Mouse (Mus musculus) lung, embryonic 15.5 days (tissue): ENCODE results near the gene Alpk3. TPM values are rescaled to one million over a fixed set of nuclear protein-coding genes. Genes with fewer than 3 reads are reported as not detected.

ENCODE experiments used
- ATAC-seq: fragments of 200-750 bp; cut with Nextera tagmentation; 2 replicates; pipeline ENCODE4 v1.8.0; 2017; ENCODE audit warnings: moderate number of reproducible peaks, borderline replicate concordance; ENCODE audit not compliant: low FRiP score, low TSS enrichment; ENCODE audit errors: extremely low read depth
- H3K27ac ChIP-seq: fragments of 300-500 bp; sonication (generic); 2 replicates; pipeline ENCODE4 v1.5.1; 2015; ENCODE audit warnings: moderate library complexity, mild to moderate bottlenecking, inconsistent platforms
- H3K27me3 ChIP-seq: fragments of 300-500 bp; sonication (generic); 2 replicates; pipeline ENCODE4 v1.6.1; 2015; ENCODE audit warnings: inconsistent platforms
- H3K36me3 ChIP-seq: fragments of 300-500 bp; sonication (generic); 2 replicates; pipeline ENCODE4 v1.6.1; 2015; ENCODE audit warnings: inconsistent platforms
- H3K4me1 ChIP-seq: fragments of 300-500 bp; sonication (generic); 2 replicates; pipeline ENCODE4 v1.6.1; 2015; ENCODE audit warnings: inconsistent platforms
- H3K4me2 ChIP-seq: fragments of 300-500 bp; sonication (generic); 2 replicates; pipeline ENCODE4 v1.6.1; 2015; ENCODE audit warnings: inconsistent platforms, mild to moderate bottlenecking, moderate library complexity
- H3K4me3 ChIP-seq: fragments of 300-500 bp; sonication (generic); 2 replicates; pipeline ENCODE4 v1.5.1; 2015; ENCODE audit warnings: mild to moderate bottlenecking, inconsistent platforms
- H3K9ac ChIP-seq: fragments of 300-500 bp; sonication (generic); 2 replicates; pipeline ENCODE4 v1.6.1; 2015; ENCODE audit warnings: inconsistent platforms
- H3K9me3 ChIP-seq: fragments of 300-500 bp; sonication (generic); 2 replicates; pipeline ENCODE4 v1.6.1; 2016; ENCODE audit warnings: inconsistent platforms
- WGBS: fragments of 180-500 bp; shearing (Covaris S2); methylation state at CpG from one replicate; pipeline ENCODE4 v1.1.7; 2015; 5-methylcytosine and 5-hydroxymethylcytosine counted together
- polyA plus RNA-seq: library from polyadenylated mRNA; unstranded; fragments of >200 nt; fragmentation: Nextera tagmentation; extraction: Ambion mirVana; gene quantifications from 2 replicates; pipeline ENCODE4 v1.2.1, GENCODE M21; 2015

Gene Alpk3
- polyA plus RNA-seq, 1 experiment from 2014 or later: 1.2 TPM

- no peak overlapping the region for H3K9ac ChIP-seq
- no peak overlapping the region for H3K4me2 ChIP-seq
- no peak overlapping the region for H3K27ac ChIP-seq
- H3K4me3 ChIP-seq: no peak overlapping the region
- no peaks in the 10 kb centered on the region for H3K9me3 ChIP-seq
- H3K4me1 ChIP-seq: peaks cover 34% of the 10 kb centered on the region
- ATAC-seq: no peak
- no peaks in the 10 kb centered on the region for H3K36me3 ChIP-seq
- WGBS: 40% methylated on average over 11 of the region's 11 CpGs
- no peaks in the 10 kb centered on the region for H3K27me3 ChIP-seq
These were observed 1.6 kb upstream of the Alpk3 start for GRCm38 (mm10) chr7:81055709-81056370.

GRCm38 (mm10) chr7:81057901-81058711, 706 bp downstream of the Alpk3 start:
- ATAC-seq: peak; percentile 73
- Histone ChIP-seq H3K4me1 (peaks cover 34% of the 10 kb centered on the region), H3K4me2 (peak overlapping the region; percentile 42), H3K27ac (peak overlapping the region; percentile 86), H3K27me3 (no peaks in the 10 kb centered on the region), H3K9ac (no peak overlapping the region), H3K9me3 (no peaks in the 10 kb centered on the region), H3K4me3 (no peak overlapping the region), H3K36me3 (no peaks in the 10 kb centered on the region)
- 43% methylated on average over 6 of the region's 6 CpGs for WGBS

- WGBS: 17% methylated on average over 9 of the region's 9 CpGs
- peaks cover 34% of the 10 kb centered on the region for H3K4me1 ChIP-seq
- no peak overlapping the region for H3K4me3 ChIP-seq
- no peaks in the 10 kb centered on the region for H3K36me3 ChIP-seq
- no peak overlapping the region for H3K9ac ChIP-seq
- H3K4me2 ChIP-seq: no peak overlapping the region
- no peaks in the 10 kb centered on the region for H3K9me3 ChIP-seq
- H3K27me3 ChIP-seq: no peaks in the 10 kb centered on the region
- ATAC-seq: no peak
- H3K27ac ChIP-seq: peak overlapping the region; percentile 86
These were observed 1.3 kb downstream of the Alpk3 start for GRCm38 (mm10) chr7:81058712-81059154.

GRCm38 (mm10) chr7:81059388-81059787, 2.0 kb downstream of the Alpk3 start:
- Histone ChIP-seq H3K27ac (0 out of 2 replicates have a peak overlapping the region, but pooled peaks have one; percentile 8), H3K4me3 (no peak overlapping the region), H3K9me3 (no peaks in the 10 kb centered on the region), H3K9ac (no peak overlapping the region), H3K4me2 (no peak overlapping the region), H3K27me3 (no peaks in the 10 kb centered on the region), H3K4me1 (peaks cover 34% of the 10 kb centered on the region), H3K36me3 (no peaks in the 10 kb centered on the region)
- ATAC-seq: no peak
- 55% methylated on average over 5 of the region's 5 CpGs for WGBS

GRCm38 (mm10) chr7:81060908-81061307, 3.5 kb downstream of the Alpk3 start:
- Histone ChIP-seq H3K27ac (no peak overlapping the region), H3K27me3 (no peaks in the 10 kb centered on the region), H3K4me1 (peaks cover 34% of the 10 kb centered on the region), H3K9me3 (no peaks in the 10 kb centered on the region), H3K9ac (no peak overlapping the region), H3K4me3 (no peak overlapping the region), H3K36me3 (no peaks in the 10 kb centered on the region), H3K4me2 (no peak overlapping the region)
- no peak for ATAC-seq
- 84% methylated on average over 2 of the region's 2 CpGs for WGBS

- Histone ChIP-seq H3K27me3 (no peaks in the 10 kb centered on the region), H3K36me3 (no peaks in the 10 kb centered on the region), H3K27ac (no peak overlapping the region), H3K9me3 (no peaks in the 10 kb centered on the region), H3K4me2 (no peak overlapping the region), H3K9ac (no peak overlapping the region), H3K4me3 (no peak overlapping the region), H3K4me1 (peaks cover 27% of the 10 kb centered on the region)
- ATAC-seq: no peak
- WGBS: 81% methylated on average over 11 of the region's 11 CpGs
These were observed 4.5 kb downstream of the Alpk3 start for GRCm38 (mm10) chr7:81061936-81062335.

GRCm38 (mm10) chr7:81063332-81063731, 5.9 kb downstream of the Alpk3 start:
- Histone ChIP-seq H3K9ac (no peak overlapping the region), H3K36me3 (no peaks in the 10 kb centered on the region), H3K27me3 (no peaks in the 10 kb centered on the region), H3K4me3 (no peak overlapping the region), H3K4me1 (peaks cover 14% of the 10 kb centered on the region), H3K9me3 (no peaks in the 10 kb centered on the region), H3K27ac (no peak overlapping the region), H3K4me2 (no peak overlapping the region)
- ATAC-seq: no peak
- WGBS: 69% methylated on average over 9 of the region's 9 CpGs

GRCm38 (mm10) chr7:81066714-81067113, 9.3 kb downstream of the Alpk3 start:
- Histone ChIP-seq H3K27me3 (no peaks in the 10 kb centered on the region), H3K27ac (no peak overlapping the region)

GRCm38 (mm10) chr7:81072463-81072862, 15.1 kb downstream of the Alpk3 start:
- H3K4me3 ChIP-seq: no peak overlapping the region
- H3K27ac ChIP-seq: peak overlapping the region; percentile 47
- H3K27me3 ChIP-seq: no peaks in the 10 kb centered on the region
- no peaks in the 10 kb centered on the region for H3K9me3 ChIP-seq
- WGBS: 24% methylated on average over 5 of the region's 5 CpGs
- H3K4me1 ChIP-seq: peaks cover 36% of the 10 kb centered on the region
- no peaks in the 10 kb centered on the region for H3K36me3 ChIP-seq
- H3K9ac ChIP-seq: no peak overlapping the region
- peak; percentile 47; the same call in 1 of the 2 replicates for ATAC-seq
- no peak overlapping the region for H3K4me2 ChIP-seq

More at GRCm38 (mm10) chr7:81066714-81067113, 9.3 kb downstream of the Alpk3 start:
- Histone ChIP-seq H3K4me3 (no peak overlapping the region), H3K4me1 (0 out of 2 replicates have a peak, but pooled peaks cover under 1% of the 10 kb centered on the region), H3K9me3 (no peaks in the 10 kb centered on the region), H3K36me3 (no peaks in the 10 kb centered on the region), H3K9ac (no peak overlapping the region), H3K4me2 (no peak overlapping the region)
- 25% methylated on average over 6 of the region's 6 CpGs for WGBS
- no peak for ATAC-seq

- no peak for ATAC-seq
- Histone ChIP-seq H3K9ac (no peak overlapping the region), H3K4me2 (no peak overlapping the region), H3K9me3 (no peaks in the 10 kb centered on the region), H3K4me1 (peaks cover 42% of the 10 kb centered on the region), H3K36me3 (no peaks in the 10 kb centered on the region), H3K27me3 (no peaks in the 10 kb centered on the region), H3K4me3 (no peak overlapping the region), H3K27ac (peak overlapping the region; percentile 47)
- WGBS: 84% methylated on average over 5 of the region's 5 CpGs
These were observed 15.9 kb downstream of the Alpk3 start for GRCm38 (mm10) chr7:81073273-81073672.

- Histone ChIP-seq H3K9me3 (no peaks in the 10 kb centered on the region), H3K27me3 (no peaks in the 10 kb centered on the region), H3K9ac (no peak overlapping the region), H3K4me3 (no peak overlapping the region), H3K36me3 (no peaks in the 10 kb centered on the region), H3K4me1 (peaks cover 42% of the 10 kb centered on the region), H3K4me2 (no peak overlapping the region), H3K27ac (peak overlapping the region; percentile 72)
- peak; percentile 13; the same call in 1 of the 2 replicates for ATAC-seq
- WGBS: 30% methylated on average over 9 of the region's 9 CpGs
These were observed 17.1 kb downstream of the Alpk3 start for GRCm38 (mm10) chr7:81074546-81074945.

- Histone ChIP-seq H3K36me3 (no peaks in the 10 kb centered on the region), H3K27ac (peak overlapping the region; percentile 72), H3K9ac (0 out of 2 replicates have a peak overlapping the region, but pooled peaks have one; percentile 13), H3K4me2 (no peak overlapping the region), H3K27me3 (no peaks in the 10 kb centered on the region), H3K9me3 (no peaks in the 10 kb centered on the region), H3K4me1 (peaks cover 42% of the 10 kb centered on the region), H3K4me3 (no peak overlapping the region)
- 23% methylated on average over 7 of the region's 7 CpGs for WGBS
- peak; percentile 62; the same call in 1 of the 2 replicates for ATAC-seq
These were observed 17.9 kb downstream of the Alpk3 start for GRCm38 (mm10) chr7:81075299-81075698.
